Mouse (Mus musculus): ENCODE measurements around the gene Pex14.
"Not testable (repeated sequence)": the region's sequence is repeated elsewhere in the genome, so short reads cannot be mapped to it uniquely, and the experiment has no call there.

The Pex14 gene

DNA sequence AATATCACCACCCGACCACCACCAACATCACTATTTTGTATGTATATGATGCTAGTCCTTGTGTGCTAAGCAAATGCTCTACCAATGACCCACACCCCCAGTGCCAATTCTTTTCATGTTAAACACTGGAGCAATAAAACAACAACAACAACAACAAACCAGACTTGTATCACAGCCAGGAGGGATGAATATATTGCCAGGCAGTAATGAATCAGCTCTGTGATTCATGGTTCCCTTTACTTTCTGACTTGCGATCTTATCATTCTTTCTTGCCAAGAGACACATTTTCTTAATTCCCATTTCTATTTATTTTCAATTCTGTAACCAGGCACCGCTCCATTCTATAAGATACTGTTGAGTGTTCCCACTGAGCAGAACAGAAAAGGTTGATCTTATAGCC lies 1.8 kb upstream of the Pex14 start:
- no peak for DNase-seq

DNA sequence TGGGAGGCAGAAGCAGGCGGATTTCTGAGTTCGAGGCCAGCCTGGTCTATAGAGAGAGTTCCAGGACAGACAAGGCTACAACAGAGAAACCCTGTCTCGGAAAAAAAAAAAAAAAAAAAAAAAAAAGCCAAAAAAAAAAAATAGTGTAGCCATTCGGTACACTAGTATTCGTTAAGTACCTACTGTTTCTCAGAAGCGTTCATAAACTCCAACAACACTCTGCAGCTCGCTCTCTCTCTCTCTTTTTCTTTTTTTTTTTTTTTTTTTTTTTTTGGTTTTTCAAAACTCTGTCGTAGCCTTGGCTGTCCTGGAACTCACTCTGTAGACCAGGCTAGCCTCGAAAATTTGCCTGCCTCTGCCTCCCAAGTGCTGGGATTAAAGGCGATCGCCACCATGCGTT lies 773 bp upstream of the Pex14 start:
- DNase-seq = not testable (repeated sequence)

DNA sequence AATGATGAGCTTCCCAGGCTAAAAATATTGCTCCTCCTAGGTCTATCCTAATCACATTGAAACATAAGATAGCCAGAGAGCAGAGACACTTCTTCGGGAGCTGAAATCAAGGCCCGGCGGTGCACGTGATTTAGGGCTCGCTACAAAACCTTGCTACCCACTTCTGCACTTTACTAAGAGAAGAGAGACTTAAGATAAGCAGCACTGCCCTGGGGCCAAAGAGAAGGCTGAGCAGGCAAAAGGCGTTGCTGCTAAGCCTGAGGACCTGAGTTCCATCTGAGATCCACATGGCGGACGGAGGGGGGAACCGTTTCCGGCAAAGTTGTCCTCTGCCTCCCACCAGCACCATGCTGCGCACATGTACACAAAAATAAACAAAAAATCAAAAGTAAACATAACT lies 1.1 kb downstream of the Pex14 start:
- no peak for DNase-seq

DNA sequence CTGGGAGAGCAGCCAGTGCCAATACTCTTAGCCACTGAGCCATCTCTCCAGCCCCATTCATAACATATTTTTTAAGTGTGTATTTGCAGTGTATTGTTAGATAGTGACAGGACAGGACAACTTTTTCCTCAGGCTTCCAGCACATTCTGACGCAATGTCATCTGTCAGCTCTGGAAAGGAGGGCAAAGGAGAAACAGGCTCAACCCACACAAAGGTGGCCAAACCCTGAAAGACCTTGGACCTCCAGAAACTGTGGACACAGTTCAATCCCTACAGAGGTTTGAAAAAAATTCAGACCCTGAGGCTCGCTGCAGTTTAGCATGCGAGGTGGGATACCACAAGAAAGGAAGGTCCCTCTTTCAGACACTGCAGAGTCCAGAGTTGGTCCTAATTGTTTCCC lies 1.7 kb downstream of the Pex14 start:
- DNase-seq = no peak

DNA sequence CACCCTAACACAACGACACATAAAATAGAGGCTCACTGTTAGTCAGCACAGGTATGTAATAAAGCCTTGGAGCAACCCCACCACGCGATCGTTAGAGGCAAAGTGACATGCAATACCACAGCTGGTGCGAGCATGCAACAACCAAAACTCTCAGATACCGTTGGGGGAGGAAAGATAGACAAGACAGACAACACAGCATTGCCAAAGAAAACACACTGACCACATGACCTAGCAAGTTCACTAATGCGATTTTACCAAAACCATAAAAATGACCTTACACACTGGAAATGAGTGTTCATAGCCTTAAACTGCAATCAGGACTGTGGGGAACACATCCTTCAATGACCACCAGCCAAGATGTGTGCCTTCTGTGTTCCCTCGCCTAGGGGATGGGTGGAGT lies 8.3 kb downstream of the Pex14 start:
- DNase-seq = no peak

DNA sequence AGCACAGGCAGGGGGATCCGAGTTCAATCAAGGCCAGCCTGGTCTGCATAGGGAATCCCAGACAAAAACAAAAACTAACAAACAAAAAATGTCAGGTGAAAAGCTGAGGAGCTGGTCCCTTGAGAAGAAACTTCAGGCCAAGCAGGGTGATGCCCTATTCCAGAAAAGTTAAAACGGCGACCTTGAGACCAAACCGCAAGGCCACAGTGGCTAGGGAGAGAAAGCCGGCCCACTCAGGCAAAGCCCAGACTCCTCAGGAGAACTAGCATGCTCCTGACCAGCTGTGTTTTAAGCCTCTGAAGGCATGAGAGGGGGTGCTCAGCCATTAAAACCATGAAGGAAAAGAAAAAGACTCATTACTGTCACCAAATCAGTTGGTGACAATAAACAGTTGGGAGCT lies 14.3 kb downstream of the Pex14 start:
- no peak for DNase-seq

DNA sequence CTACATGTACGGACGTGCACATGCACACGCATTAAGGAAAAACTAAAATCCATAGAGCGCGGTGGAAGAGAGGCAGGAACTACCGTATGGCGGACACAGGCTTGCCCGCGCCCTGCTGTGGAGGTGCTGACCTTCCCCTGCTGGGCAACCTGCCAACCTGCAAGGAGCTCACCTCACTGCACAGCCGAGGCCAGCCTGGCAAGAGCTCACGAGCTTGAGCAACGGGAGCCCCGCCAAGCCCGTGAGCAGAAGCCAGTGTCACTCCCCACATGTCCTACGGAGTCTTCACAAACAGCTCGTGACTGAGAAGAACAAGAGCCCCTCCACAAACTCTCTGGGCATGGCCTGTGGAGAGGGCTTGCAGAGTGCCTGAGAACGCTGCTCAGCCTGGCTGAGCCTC lies 18.1 kb downstream of the Pex14 start:
- no peak for DNase-seq

DNA sequence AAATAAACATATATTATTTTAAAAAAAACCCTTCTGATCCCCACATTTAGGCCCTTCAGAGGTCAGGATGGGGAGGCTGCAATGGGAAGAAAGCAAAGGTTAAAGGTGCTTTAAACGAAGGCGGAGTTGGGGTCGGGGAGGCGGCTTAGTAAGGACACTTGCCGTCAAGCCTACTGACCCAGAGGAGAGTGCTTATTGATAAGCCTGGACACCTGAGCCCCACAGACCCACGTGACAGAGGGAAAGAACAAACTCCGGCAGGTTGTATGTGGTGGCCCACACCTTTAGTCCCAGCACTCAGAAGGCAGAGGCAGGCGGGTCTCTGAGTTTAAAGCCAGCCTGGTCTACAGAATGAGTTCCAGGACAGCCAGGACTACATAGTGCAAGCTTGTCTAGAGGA lies 19.6 kb downstream of the Pex14 start:
- no peak for DNase-seq

DNA sequence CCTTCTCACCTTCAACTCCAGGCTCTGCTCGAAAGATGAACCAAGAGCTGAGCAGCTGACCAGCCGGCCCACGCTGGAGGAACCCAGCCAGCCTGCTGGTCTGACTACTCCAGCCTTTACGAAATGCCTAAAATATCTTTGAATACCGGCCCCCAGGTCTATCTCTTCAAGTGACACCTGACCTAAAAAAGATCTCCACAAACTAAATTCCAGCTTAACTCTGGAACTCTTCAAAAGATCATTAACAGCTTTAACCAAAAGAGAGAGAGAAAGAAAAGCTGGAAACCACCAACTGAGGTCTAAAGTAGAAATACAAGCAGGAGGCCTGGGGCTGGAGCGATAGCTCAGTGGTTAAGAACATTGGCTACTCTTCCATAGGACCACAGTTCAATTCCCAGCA lies 20.0 kb downstream of the Pex14 start:
- DNase-seq = no peak

DNA sequence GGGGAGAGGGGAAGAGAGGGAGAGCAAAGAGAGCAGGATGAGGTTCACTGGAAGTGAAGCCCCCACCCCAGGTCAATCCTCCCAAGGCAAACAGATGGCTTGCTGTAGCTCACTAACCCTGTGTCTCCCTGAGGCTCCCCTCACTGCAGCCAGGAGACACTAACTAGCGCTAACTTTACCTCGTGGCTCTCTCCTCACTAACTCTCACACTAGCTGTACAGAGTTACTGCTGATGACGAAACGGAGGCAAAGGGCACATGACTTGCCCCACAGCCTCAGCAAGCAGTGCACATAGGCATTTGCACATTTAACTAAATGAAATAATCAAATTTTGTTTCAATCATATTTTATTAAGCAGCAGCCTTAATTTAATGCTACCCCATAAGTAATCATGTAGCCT lies 21.4 kb downstream of the Pex14 start:
- no peak for DNase-seq

DNA sequence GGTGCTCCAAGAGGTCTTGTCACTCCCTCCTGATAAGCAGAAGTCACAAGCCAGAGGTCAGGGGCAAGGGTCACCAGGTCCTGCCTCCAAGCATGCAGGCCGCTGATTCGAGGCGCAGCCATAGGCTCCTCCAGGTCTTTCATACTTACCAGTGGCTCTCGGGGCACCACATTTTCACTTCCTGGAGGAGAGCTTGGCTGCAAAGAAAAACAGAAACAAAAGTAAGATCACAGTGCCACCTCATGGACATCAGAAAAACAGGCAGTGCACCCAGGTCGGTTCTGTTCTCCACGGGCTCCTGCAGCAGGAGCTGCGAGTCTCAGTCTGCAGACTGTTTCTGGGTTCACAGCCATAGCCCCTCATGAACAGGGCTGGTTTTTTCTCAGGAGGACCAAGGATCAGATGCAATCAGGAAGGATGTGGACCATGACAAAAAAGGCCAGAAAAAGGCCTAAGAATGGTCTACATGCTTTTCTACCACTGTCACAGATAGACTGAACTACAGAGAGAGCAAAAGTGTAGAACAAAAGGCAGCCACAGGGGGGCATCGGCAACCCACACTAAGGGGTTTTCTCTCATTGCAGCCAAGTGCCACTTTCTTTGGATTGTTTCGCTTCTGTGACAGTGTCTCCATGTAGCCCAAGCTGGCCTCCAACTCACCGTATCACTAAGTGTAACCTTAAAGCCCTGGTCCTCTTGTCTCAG lies 23.7 kb downstream of the Pex14 start:
- peak; percentile 62 for DNase-seq

DNA sequence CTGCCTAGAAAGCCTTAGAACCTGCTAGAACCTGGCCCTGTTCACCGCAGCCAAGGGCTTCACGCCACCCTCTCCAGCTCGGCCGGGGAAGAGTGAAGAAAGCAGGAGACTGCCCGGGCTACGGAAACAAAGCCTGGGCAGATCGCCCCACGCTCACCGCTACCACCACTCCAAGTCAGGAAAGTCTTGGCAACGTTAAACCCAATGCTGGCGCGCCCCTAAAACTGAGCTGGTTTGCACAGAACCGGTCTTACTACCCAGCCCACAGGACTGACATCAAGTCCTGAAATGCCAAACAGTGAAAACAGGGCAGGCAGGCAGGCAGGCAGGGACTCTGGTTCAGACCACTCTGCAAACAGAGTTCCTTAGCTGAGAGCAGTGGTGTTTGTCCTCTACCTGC lies 24.6 kb downstream of the Pex14 start:
- DNase-seq = no peak

DNA sequence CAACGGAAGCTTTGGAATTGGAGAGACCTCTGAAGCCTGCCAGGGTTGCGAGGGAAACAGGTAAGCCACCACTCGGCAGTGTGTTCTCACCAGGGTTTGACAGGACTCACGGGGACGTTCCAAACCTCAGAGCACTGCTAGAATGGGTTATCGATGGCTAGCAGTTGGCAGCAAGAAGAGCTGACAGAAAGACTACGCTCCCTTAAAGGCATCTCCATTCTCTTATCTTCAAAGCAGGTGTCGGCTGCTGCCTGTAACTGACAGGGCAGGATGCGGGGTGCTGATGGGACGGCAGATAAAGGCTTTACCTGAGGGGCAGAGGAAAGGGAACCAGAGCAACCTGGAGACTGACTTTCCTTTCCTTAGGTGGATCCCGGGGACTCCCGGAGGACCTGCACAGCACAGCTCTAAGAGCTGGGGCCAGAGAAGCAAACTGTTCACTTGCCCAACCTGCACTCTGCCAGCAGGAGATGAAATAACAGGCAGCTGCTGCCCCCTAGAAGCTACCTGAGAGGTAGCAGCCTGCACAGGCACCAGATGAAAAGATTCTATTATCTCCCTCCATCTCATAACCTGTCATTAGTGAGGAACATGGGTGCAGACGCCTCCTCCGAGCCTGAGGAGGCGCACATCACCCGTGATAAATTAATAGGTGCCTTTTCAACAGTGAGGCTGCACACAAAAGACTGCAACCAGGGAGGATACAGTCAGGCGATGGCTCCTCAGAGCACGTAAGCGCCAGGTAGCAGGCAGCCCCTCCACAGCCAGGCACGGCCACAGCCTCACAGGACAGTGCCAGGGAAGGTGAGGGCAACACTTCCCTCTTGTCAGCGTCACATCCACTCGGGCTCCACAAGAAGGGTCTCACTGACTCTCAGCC lies 32.8 kb downstream of the Pex14 start:
- no peak for DNase-seq

DNA sequence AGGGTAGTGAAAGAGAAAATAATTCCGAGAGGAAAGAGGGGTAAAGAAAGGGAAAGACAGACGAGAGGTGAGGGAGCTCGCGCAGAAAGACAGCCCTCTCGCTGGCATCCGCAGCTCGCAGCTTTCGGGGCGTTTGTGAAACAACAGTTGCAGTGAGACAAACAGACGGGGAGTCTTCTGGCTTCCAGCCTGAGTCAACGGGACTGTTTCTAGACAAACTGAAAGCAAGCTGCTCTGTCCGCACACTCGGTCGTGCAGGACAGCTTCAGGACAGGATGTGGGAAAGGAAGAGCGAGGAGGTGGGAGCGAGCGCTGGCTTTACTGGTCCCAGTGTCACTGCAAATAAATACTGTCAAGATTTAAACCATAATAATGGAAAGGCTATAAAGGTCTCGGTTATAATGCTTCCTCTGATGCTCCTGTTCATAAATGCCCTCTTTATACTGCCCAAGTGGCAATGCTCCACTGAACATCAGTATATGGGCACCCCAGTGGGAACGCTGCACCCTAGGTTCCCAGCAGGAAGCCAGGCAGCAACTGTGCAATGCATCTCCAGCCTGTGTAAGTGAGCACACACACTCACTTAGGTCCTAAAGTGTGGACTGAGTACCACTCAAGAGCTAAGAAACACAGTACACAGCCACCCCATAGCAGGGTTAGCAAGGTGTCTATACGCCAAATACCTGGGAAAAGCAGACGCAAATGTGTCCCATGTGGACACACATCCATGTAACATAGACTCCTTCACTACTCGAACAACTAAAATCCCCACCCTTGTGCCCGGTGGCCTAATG lies 35.4 kb downstream of the Pex14 start:
- no peak for DNase-seq

DNA sequence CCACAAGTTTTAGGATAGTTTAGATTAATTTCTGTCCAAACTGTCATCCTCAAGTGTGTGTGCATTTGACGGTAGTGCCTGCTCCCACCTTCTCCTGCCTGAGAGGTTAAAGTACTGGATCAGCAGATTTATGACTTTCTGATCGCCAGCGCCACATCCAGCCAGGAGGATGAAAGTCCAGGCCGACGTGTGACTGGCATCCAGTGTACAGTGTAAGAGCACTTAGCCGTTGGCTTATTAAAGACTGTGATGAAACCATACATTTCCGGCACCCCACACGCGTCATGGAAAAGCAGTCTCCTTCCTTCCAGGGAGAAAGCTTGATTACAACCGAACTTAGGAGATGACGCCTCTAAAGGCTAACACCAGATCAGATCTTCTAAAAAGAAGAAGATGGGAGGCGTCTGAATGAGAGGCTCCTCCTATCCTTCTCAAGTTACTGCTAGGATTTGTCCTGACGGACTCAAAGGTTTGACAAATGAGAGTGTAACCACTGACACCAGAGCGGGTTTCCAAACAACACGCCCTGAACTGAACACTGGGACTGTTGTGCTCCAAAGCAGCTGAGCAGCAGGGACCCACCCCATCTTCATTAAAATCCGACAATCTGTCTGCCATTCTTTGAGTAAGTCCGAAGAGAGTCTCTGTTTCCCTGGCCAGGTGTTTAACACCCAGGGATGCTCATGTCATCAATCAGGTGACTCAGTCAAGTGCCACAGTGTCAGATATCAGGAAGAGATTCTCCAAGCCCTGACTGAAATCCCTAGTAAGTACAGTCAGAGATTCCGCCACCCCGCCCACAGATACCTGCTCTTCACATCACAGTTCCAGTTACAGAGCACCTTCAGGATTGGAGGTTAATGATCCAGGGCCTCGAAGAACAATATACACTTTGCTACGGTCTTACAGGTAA lies 37.0 kb downstream of the Pex14 start:
- no peak for DNase-seq

DNA sequence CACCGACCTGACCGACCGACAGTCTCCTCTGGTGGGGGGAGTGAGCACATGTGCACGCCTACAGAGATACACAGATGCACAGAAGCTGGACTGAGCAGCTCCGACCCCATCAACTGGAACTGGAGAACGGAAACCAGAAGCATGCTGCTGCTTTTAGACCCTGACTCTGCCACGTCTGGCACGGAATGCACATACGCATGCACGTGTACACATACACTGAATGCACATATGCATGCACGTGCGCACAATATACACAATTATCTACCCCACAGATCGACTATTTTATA lies 38.3 kb downstream of the Pex14 start:
- no peak for DNase-seq

DNA sequence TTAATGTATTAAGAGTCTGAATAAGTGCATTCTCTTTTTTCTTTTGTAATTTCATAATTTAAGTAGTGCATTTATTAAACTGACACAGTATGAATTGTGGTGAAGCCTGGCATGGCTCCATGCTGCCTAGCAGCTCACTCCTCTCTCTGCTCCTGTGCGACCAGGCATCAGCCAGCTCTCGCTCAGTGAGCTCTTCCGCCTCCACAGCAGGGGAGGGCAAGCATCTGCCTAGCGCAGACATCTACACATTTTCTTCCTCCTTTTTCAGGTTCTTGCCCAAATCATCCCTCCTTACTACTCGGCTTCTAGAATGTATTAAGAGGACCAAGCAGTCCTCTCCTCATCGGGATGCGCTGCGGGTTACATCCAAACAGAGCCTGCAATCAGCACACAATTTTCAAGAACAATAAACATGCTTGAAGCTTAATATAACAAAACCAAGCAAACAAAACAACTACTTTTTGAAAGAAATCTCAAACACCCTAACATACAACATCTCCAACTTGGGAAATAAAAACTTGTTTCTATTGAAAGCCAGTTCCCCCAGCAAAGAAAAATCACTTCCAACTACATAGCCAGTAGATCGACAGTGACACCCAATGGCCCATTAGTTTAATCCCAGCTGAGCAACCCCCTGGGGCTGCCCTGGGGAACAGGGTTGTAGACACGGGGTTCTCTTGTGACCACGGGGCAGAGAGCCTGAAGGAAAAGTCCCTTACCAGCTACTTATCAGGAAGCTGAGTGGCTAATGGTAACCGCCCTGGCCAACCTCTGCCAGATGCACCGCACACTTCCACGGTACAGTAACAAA lies 38.9 kb downstream of the Pex14 start:
- no peak for DNase-seq

DNA sequence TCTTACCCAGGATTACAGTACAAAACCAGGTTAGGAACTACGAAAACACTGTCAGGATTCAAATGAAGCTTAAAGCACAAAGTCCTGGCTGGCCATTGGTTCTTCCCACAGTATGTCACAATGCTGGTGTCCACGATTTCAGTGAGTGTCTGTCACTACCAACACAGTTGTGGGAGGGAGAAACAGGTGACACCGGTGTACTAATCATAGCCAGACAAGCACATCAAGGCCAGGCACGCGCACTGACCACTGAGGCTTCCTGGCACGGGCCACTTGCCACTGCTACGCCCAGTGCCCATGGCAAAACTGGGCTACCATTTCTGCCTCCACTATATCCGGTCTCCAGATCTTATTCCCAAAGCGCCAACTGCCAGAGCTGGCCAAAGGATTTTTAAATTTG lies 40.0 kb downstream of the Pex14 start:
- no peak for DNase-seq

DNA sequence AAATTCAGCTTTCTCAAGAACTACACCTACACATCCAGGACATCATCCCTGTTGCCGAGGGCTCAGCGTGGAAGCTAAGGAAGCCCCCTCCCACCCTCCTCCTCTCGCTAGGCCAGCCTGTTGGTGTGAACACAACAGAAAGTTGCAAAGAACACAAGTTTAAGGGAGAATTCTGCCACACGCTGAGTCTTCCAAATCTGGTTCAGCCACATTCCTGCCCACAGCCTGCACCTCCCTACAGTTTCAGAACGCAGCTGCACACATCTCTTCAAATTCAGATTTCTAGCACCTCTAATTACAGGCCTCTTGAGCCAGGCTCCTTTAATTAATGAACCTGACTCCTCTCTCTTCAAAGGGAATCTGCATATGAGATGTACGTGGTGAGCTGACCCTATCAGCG lies 41.4 kb downstream of the Pex14 start:
- DNase-seq = no peak

DNA sequence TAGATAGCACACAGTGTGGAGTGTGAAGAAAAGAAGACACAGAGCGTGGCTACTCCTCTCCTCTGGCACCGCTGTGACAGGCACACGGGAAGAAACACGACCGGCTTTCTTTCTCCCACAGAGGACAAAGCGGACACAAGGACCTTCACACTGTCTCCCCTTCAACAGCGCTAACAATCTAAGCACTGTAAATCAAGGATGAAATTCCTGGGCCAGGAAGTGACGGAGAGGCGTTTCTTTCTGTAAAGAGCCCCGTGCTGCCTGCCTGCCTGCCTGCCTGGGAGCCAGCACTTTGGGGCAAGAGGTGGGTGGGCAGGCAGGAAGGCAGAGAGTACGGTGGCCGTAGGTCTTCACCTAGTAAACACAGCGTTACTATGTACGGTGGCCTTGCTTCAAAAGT lies 42.2 kb downstream of the Pex14 start:
- DNase-seq = no peak

DNA sequence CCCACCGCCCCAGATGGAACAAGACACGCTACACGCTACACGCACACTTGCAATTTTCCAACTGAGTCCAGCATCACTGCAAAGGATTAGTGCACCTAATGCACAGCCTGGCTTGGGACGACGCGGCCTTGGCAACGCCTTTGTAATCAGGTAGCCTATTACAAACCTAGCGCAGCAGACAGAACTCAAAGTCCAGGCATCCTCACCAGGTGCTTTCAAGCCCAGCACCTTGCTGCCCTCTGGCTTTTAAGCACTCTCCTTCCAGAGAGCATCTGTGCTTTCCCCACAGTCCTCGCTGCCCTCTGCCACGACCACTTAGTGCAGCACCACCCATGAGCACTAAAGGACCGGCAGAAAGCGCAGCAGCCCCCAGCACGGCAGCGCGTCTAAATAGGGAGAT lies 42.7 kb downstream of the Pex14 start:
- no peak for DNase-seq

DNA sequence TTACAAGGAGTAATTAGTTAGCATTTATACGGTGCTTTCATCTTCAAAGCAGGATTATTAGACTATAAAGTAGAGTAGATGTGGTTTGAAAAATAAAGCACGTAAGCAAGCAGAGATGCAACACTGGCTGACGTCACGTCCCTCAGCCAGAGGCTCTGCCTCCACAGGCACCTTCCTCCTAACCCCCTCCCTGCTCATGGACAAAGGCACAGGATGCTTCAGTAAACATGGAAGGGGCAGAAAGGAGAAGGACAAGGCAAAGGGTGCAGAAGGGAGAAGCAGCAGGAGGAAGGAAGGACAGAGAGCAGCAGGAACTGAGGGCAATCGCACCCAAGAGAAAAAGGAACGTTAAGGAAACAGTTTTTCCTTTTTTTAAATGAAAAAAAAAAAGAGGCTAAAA lies 43.8 kb downstream of the Pex14 start:
- no peak for DNase-seq
